In genomic region chrX:57304784-57305287, GRCm38 (mm10) we compare ENCODE assay signal across 10 mouse cellular contexts. TPM values are rescaled to one million over a fixed set of nuclear protein-coding genes. Genes with fewer than 3 reads are reported as not detected.
DNase-seq lines count a peak whose midpoint lies in the region; ATAC-seq and TF ChIP-seq lines count a peak whose summit lies in the region.
"Had no signal": no experiment of that assay in that cellular context is flagged by ENCODE, and none has a peak within 500 bp of the region (broad histone marks: within the 10 kb centered on the region; RNA-seq: fewer than 3 reads in every experiment).

No protein-coding gene starts in this region.

- H3K27ac ChIP-seq in small intestine, adult 2 months (ENCODE audit: insufficient read depth, low read depth, low read length), result peak overlapping the region; percentile 32; the same call in 1 of the 2 replicates
- H3K27ac ChIP-seq: midbrain, embryonic 10.5 days had no signal

- H3K36me3 ChIP-seq in small intestine, adult 2 months (ENCODE audit: control insufficient read depth, insufficient read depth, low read length), result no peaks in the 10 kb centered on the region
- H3K36me3 ChIP-seq: midbrain, embryonic 10.5 days had no signal

- H3K4me3 ChIP-seq in small intestine, adult 2 months (ENCODE audit: low read depth, low read length), result no peak overlapping the region
- H3K4me3 ChIP-seq: midbrain, embryonic 10.5 days had no signal

- ATAC-seq in granulocyte monocyte progenitor cell, adult 5-6 weeks (replicated peaks; ENCODE audit: poor library complexity, severe bottlenecking), result peak; percentile 88
- ATAC-seq: forebrain, embryonic 14.5 days had no signal

- DNase-seq in lung, postnatal 25 days (ENCODE audit: low spot score), result peak; percentile 17
- DNase-seq in lung, postnatal 14 days, result no peak
- no peak for DNase-seq in retina, postnatal 1 day
- no peak for DNase-seq in cerebellum, adult 11-12 months
- no peak for DNase-seq in left cerebral cortex, adult 8-10 months (ENCODE audit: low spot score in 2 of 2)
- DNase-seq: kidney, adult 18-20 months had no signal

- 63% methylated on average over 3 of the region's 3 CpGs for WGBS in small intestine, adult 2 months

- TF ChIP-seq POLR2A in small intestine, adult 2 months (IDR thresholded peaks at IDR 0.05; ENCODE audit: low read depth, low read length), result no peak

- H3K27me3 ChIP-seq in small intestine, adult 2 months (ENCODE audit: control insufficient read depth, insufficient read depth, low read length), result no peaks in the 10 kb centered on the region

- no peaks in the 10 kb centered on the region for H3K4me1 ChIP-seq in small intestine, adult 2 months (ENCODE audit: control insufficient read depth, insufficient read depth, insufficient read length, low read length)
- H3K4me1 ChIP-seq: midbrain, embryonic 10.5 days had no signal

- TF ChIP-seq CTCF in small intestine, adult 2 months (IDR thresholded peaks at IDR 0.05; ENCODE audit: extremely low read depth, insufficient read length, insufficient replicate concordance, low read depth, low read length), result no peak

RNA-seq across cellular contexts. Expression of gene Arhgef6, which starts 33.7 kb away (rescaled TPM):
- total RNA-seq in granulocyte monocyte progenitor cell, adult 5-6 weeks (2014; fragmentation: Nextera tagmentation), result 104 and 126 TPM in 2 replicates
- total RNA-seq in granulocyte monocyte progenitor cell, adult 5-6 weeks (2017), result 100 and 119 TPM in 2 replicates
- 1.7 and 2.4 TPM in 2 replicates for polyA plus RNA-seq in small intestine, adult 2 months (2012; rRNA removed)
- total RNA-seq in left cerebral cortex, adult 8-10 months (2022), result 10 to 100 TPM; 12.2 to 19.1 (median 16.4) TPM

Comparison
In these comparisons a context has a peak if more than half of its experiments do, and no peak if none do; other contexts are left out.
1. RNA of gene Arhgef6, which starts 33.7 kb away (total RNA-seq): 100 to 126 TPM in granulocyte monocyte progenitor cell, adult 5-6 weeks; 12.2 to 19.1 TPM in left cerebral cortex, adult 8-10 months; every median in the first group is over 4 times any median in the second.